Mouse (Mus musculus): ENCODE results near the gene Ccdc84. TPM values are rescaled to one million over a fixed set of nuclear protein-coding genes. Genes with fewer than 3 reads are reported as not detected.
"Not testable (repeated sequence)": the region's sequence is repeated elsewhere in the genome, so short reads cannot be mapped to it uniquely, and the experiment has no call there.

Gene Ccdc84
- polyA plus RNA-seq, 1 experiment from 2014 or later = 27.1 TPM

- 85% methylated on average over 2 of the region's 2 CpGs for WGBS
- Histone ChIP-seq H3K27ac (replicated peaks; ENCODE audit: low read depth, low read length) (no peak overlapping the region), H3K4me3 (ENCODE audit: low read depth, low read length) (no peak overlapping the region), H3K27me3 (ENCODE audit: control insufficient read depth, insufficient read depth, low read length) (no peaks in the 10 kb centered on the region), H3K4me1 (ENCODE audit: control insufficient read depth, insufficient read depth, low read length) (peaks cover 4% of the 10 kb centered on the region), H3K36me3 (ENCODE audit: control insufficient read depth, insufficient read depth, low read length) (peaks cover 23% of the 10 kb centered on the region), H3K9me3 (ENCODE audit: control insufficient read depth, low read length) (no peaks in the 10 kb centered on the region), H3K9ac (ENCODE audit: low read length) (no peak overlapping the region), H3K4me2 (ENCODE audit: low read depth, severe bottlenecking) (no peak overlapping the region)
- no peak for DNase-seq (ENCODE audit: low spot score)
- ATAC-seq (ENCODE audit: insufficient number of reproducible peaks, low FRiP score, low TSS enrichment, low read depth) = no peak
These were observed 5.6 kb downstream of the Ccdc84 start for GRCm38 (mm10) chr9:44412781-44413180.

- DNase-seq (ENCODE audit: low spot score) (no peak), ATAC-seq (ENCODE audit: insufficient number of reproducible peaks, low FRiP score, low TSS enrichment, low read depth) (no peak)
- no peaks in the 10 kb centered on the region for H3K27me3 ChIP-seq (ENCODE audit: control insufficient read depth, insufficient read depth, low read length)
- no peak overlapping the region for H3K27ac ChIP-seq (replicated peaks; ENCODE audit: low read depth, low read length)
- WGBS = 87% methylated on average over 4 of the region's 4 CpGs
- H3K4me3 ChIP-seq (ENCODE audit: low read depth, low read length) = no peak overlapping the region
- no peak overlapping the region for H3K4me2 ChIP-seq (ENCODE audit: low read depth, severe bottlenecking)
- no peaks in the 10 kb centered on the region for H3K9me3 ChIP-seq (ENCODE audit: control insufficient read depth, low read length)
- H3K36me3 ChIP-seq (ENCODE audit: control insufficient read depth, insufficient read depth, low read length) = peaks cover 23% of the 10 kb centered on the region
- no peak overlapping the region for H3K9ac ChIP-seq (ENCODE audit: low read length)
- peaks cover 3% of the 10 kb centered on the region for H3K4me1 ChIP-seq (ENCODE audit: control insufficient read depth, insufficient read depth, low read length)
These were observed 6.1 kb downstream of the Ccdc84 start for GRCm38 (mm10) chr9:44412306-44412705.

DNA sequence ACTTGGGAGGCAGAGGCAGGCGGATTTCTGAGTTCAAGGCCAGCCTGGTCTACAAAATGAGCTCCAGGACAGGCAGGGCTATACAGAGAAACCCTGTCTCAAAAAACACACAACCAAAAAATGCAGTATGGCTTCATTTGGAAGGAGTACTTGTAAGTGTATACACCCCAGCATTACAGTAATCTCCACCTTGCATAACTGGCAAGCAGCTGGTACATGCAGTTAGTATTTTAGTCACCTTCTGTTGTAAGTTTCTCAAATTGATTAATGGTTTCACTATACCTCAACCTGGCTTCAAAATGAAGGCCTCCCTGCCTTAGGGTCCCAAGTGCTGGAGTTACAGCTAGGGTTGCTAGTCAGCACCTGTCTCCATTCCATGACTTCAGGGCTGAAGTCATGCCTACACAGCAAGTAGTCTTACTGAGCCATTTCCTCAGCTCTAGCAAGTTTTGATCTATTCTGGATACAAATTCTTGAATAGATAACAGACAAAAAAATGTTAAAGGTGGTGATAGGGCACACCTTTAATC lies 6.7 kb downstream of the Ccdc84 start:
- Histone ChIP-seq H3K27ac (replicated peaks; ENCODE audit: low read depth, low read length) (no peak overlapping the region), H3K4me1 (ENCODE audit: control insufficient read depth, insufficient read depth, low read length) (no peaks in the 10 kb centered on the region), H3K36me3 (ENCODE audit: control insufficient read depth, insufficient read depth, low read length) (peaks cover 23% of the 10 kb centered on the region), H3K9me3 (ENCODE audit: control insufficient read depth, low read length) (no peaks in the 10 kb centered on the region), H3K27me3 (ENCODE audit: control insufficient read depth, insufficient read depth, low read length) (no peaks in the 10 kb centered on the region), H3K4me3 (ENCODE audit: low read depth, low read length) (no peak overlapping the region), H3K4me2 (ENCODE audit: low read depth, severe bottlenecking) (no peak overlapping the region), H3K9ac (ENCODE audit: low read length) (no peak overlapping the region)
- DNase-seq (ENCODE audit: low spot score) (no peak), ATAC-seq (ENCODE audit: insufficient number of reproducible peaks, low FRiP score, low TSS enrichment, low read depth) (no peak)
- WGBS = 85% methylated on average over 1 of the region's 1 CpGs

DNA sequence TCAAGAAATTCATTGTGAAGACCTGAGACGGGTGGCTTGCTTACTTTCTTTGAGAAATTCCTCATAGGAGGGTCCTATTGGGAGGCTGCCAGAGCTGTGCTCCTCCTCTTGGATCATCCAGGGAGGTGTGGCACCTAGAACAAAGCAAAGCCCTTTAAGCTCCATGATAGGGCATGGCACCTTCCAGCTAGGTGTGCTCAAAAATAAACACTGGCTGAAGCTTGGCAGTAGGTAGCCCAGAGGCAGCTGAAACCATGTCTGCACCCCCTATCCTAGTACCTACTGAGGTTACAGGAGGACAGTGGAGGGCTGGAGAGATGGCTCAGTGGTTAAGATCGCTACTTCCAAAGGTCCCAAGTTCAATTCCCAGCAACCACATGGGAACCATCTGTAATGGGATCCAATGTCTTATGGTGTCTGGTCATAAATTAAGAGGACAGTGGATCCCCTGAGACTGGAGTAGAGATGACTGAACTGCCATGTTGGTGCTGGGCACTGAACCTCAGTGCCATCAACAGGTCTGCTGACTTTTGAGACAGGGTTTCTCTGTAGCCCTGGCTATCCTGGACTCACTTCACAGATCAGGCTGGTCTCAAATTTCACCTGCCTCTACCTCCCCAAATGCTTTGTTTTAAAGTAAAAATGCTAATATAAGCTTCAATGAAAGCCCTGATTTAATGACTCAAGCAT lies 7.6 kb downstream of the Ccdc84 start:
- 93% methylated on average over 2 of the region's 2 CpGs for WGBS
- ATAC-seq (ENCODE audit: insufficient number of reproducible peaks, low FRiP score, low TSS enrichment, low read depth) (no peak), DNase-seq (ENCODE audit: low spot score) (no peak)
- peaks cover 23% of the 10 kb centered on the region for H3K36me3 ChIP-seq (ENCODE audit: control insufficient read depth, insufficient read depth, low read length)
- H3K27me3 ChIP-seq (ENCODE audit: control insufficient read depth, insufficient read depth, low read length) = no peaks in the 10 kb centered on the region
- no peak overlapping the region for H3K4me3 ChIP-seq (ENCODE audit: low read depth, low read length)
- H3K4me1 ChIP-seq (ENCODE audit: control insufficient read depth, insufficient read depth, low read length) = no peaks in the 10 kb centered on the region
- no peak overlapping the region for H3K9ac ChIP-seq (ENCODE audit: low read length)
- H3K4me2 ChIP-seq (ENCODE audit: low read depth, severe bottlenecking) = no peak overlapping the region
- H3K27ac ChIP-seq (replicated peaks; ENCODE audit: low read depth, low read length) = no peak overlapping the region
- no peaks in the 10 kb centered on the region for H3K9me3 ChIP-seq (ENCODE audit: control insufficient read depth, low read length)

DNA sequence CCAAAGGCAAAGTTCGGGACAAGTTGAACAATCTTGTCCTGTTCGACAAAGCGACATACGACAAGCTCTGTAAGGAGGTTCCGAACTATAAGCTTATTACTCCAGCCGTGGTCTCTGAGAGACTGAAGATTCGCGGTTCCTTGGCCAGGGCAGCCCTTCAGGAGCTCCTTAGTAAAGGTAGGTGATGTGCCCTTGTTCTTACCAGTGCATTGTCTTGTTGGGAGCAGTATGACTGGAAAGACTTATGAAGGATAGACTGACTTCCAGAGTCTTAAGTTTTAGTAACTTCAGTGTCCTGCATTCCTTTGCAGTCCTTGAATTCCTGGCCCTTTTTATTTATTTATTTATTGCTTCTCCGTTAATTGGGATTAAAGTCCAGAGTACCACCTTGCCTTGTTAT lies 9.7 kb downstream of the Ccdc84 start:
- Histone ChIP-seq H3K36me3 (ENCODE audit: control insufficient read depth, insufficient read depth, low read length) (peaks cover 28% of the 10 kb centered on the region), H3K4me3 (ENCODE audit: low read depth, low read length) (peak overlapping the region; percentile 84), H3K4me2 (ENCODE audit: low read depth, severe bottlenecking) (peak overlapping the region; percentile 72)
- not testable (repeated sequence) for H3K27me3 ChIP-seq (ENCODE audit: control insufficient read depth, insufficient read depth, low read length); H3K9ac ChIP-seq (ENCODE audit: low read length); ATAC-seq (ENCODE audit: insufficient number of reproducible peaks, low FRiP score, low TSS enrichment, low read depth); H3K27ac ChIP-seq (replicated peaks; ENCODE audit: low read depth, low read length); DNase-seq (ENCODE audit: low spot score); H3K9me3 ChIP-seq (ENCODE audit: control insufficient read depth, low read length); H3K4me1 ChIP-seq (ENCODE audit: control insufficient read depth, insufficient read depth, low read length)
- 81% methylated on average over 9 of the region's 9 CpGs for WGBS

DNA sequence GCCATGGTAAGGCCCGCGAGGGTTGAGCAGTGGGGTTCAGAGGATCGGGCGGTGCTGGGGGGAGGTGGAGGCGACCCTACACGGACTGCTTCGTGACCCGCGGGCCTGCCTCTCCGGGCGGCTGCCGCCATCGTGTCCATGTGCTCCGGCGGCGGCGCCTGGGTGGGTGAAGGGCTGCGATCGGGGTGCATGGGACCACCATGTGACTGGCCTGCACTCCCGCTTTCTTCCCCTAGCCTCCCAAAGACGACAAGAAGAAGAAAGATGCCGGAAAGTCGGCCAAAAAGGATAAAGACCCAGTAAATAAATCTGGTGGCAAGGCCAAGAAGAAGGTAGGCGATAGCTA lies 10.6 kb downstream of the Ccdc84 start:
- peak overlapping the region; percentile 90 for H3K27ac ChIP-seq (replicated peaks; ENCODE audit: low read depth, low read length)
- peaks cover 27% of the 10 kb centered on the region for H3K36me3 ChIP-seq (ENCODE audit: control insufficient read depth, insufficient read depth, low read length)
- peak overlapping the region; percentile 72; the same call in 1 of the 2 replicates for H3K4me2 ChIP-seq (ENCODE audit: low read depth, severe bottlenecking)
- no peaks in the 10 kb centered on the region for H3K27me3 ChIP-seq (ENCODE audit: control insufficient read depth, insufficient read depth, low read length)
- WGBS = 0% methylated on average over 24 of the region's 24 CpGs
- no peak; the same call in 1 of the 2 replicates for ATAC-seq (ENCODE audit: insufficient number of reproducible peaks, low FRiP score, low TSS enrichment, low read depth)
- no peak for DNase-seq (ENCODE audit: low spot score)
- H3K9me3 ChIP-seq (ENCODE audit: control insufficient read depth, low read length) = no peaks in the 10 kb centered on the region
- peak overlapping the region; percentile 87 for H3K9ac ChIP-seq (ENCODE audit: low read length)
- peak overlapping the region; percentile 84 for H3K4me3 ChIP-seq (ENCODE audit: low read depth, low read length)
- H3K4me1 ChIP-seq (ENCODE audit: control insufficient read depth, insufficient read depth, low read length) = no peaks in the 10 kb centered on the region

- peak; percentile 97 for DNase-seq (ENCODE audit: low spot score)
- under 1% methylated on average over 51 of the region's 51 CpGs for WGBS
These were observed 11.2 kb downstream of the Ccdc84 start, which contains the start of the genes Rps25 and Trappc4 for GRCm38 (mm10) chr9:44406906-44407751. Gene Rps25, plus strand, starts transcription at chr9:44407139. Gene Trappc4, minus strand, starts transcription at chr9:44407600.

GRCm38 (mm10) chr9:44405011-44405410 lies 13.4 kb downstream of the Ccdc84 start:
- DNase-seq (ENCODE audit: low spot score) = no peak
- Histone ChIP-seq H3K4me1 (ENCODE audit: control insufficient read depth, insufficient read depth, low read length) (no peaks in the 10 kb centered on the region), H3K9me3 (ENCODE audit: control insufficient read depth, low read length) (no peaks in the 10 kb centered on the region), H3K4me2 (ENCODE audit: low read depth, severe bottlenecking) (no peak overlapping the region), H3K27me3 (ENCODE audit: control insufficient read depth, insufficient read depth, low read length) (no peaks in the 10 kb centered on the region), H3K4me3 (ENCODE audit: low read depth, low read length) (no peak overlapping the region), H3K27ac (replicated peaks; ENCODE audit: low read depth, low read length) (no peak overlapping the region), H3K9ac (ENCODE audit: low read length) (no peak overlapping the region), H3K36me3 (ENCODE audit: control insufficient read depth, insufficient read depth, low read length) (peaks cover 33% of the 10 kb centered on the region)
- WGBS = 79% methylated on average over 3 of the region's 3 CpGs
- ATAC-seq (ENCODE audit: insufficient number of reproducible peaks, low FRiP score, low TSS enrichment, low read depth) = no peak

More at GRCm38 (mm10) chr9:44406906-44407751, 11.2 kb downstream of the Ccdc84 start, which contains the start of the genes Rps25 and Trappc4:
- peak within 1 kb of the TSS; percentile 72 for H3K4me2 ChIP-seq (ENCODE audit: low read depth, severe bottlenecking)
- ATAC-seq (ENCODE audit: insufficient number of reproducible peaks, low FRiP score, low TSS enrichment, low read depth) = peak; percentile 94
- peak within 1 kb of the TSS; percentile 84 for H3K4me3 ChIP-seq (ENCODE audit: low read depth, low read length)
- no peaks in the 10 kb centered on the region for H3K9me3 ChIP-seq (ENCODE audit: control insufficient read depth, low read length)
- peak within 1 kb of the TSS; percentile 90 for H3K27ac ChIP-seq (replicated peaks; ENCODE audit: low read depth, low read length)
- no peaks in the 10 kb centered on the region for H3K27me3 ChIP-seq (ENCODE audit: control insufficient read depth, insufficient read depth, low read length)
- no peaks in the 10 kb centered on the region for H3K4me1 ChIP-seq (ENCODE audit: control insufficient read depth, insufficient read depth, low read length)
- H3K9ac ChIP-seq (ENCODE audit: low read length) = peak within 1 kb of the TSS; percentile 87
- H3K36me3 ChIP-seq (ENCODE audit: control insufficient read depth, insufficient read depth, low read length) = peaks cover 30% of the 10 kb centered on the region

All from limb, embryonic 11.5 days (tissue).